Mouse (Mus musculus) myocyte (in vitro differentiated cells): ENCODE measurements around the gene Syt7. TPM values are rescaled to one million over a fixed set of nuclear protein-coding genes. Genes with fewer than 3 reads are reported as not detected.

Experiments
- H3K27me3 ChIP-seq: one replicate; pipeline ENCODE4 v1.6.1; 2011; ENCODE audit not compliant: control insufficient read depth, insufficient read depth, insufficient read length
- H3K36me3 ChIP-seq: one replicate; pipeline ENCODE4 v1.6.1; 2011; ENCODE audit not compliant: control insufficient read depth, insufficient read depth
- H3K4me2 ChIP-seq: one replicate; pipeline ENCODE4 v1.6.1; 2011; ENCODE audit warnings: low read depth, control low read depth
- H3K4me3 ChIP-seq: one replicate; pipeline ENCODE4 v1.5.1; 2011; ENCODE audit warnings: mild to moderate bottlenecking, control low read depth, moderate library complexity
- H3K79me2 ChIP-seq: one replicate; pipeline ENCODE4 v1.6.1; 2011; ENCODE audit not compliant: control insufficient read depth, insufficient read depth
- H3ac ChIP-seq: one replicate; pipeline ENCODE4 v1.6.1; 2011; ENCODE audit not compliant: control insufficient read depth, insufficient read length
- CEBPB ChIP-seq: IDR thresholded peaks from 2 replicates; pipeline ENCODE4 v1.6.1; 2011; ENCODE audit warnings: mild to moderate bottlenecking, moderate library complexity; ENCODE audit not compliant: poor library complexity, insufficient read depth, severe bottlenecking
- E2F4 ChIP-seq: IDR thresholded peaks from one replicate; pipeline ENCODE4 v1.6.1; 2011; ENCODE audit warnings: mild to moderate bottlenecking, control low read depth, moderate library complexity; ENCODE audit not compliant: insufficient read depth
- MAX ChIP-seq: IDR thresholded peaks from one replicate; pipeline ENCODE4 v1.6.1; 2011; ENCODE audit warnings: low read depth, mild to moderate bottlenecking, control low read depth
- MYOD1 ChIP-seq, 3 experiments: IDR thresholded peaks; one replicate each; pipeline ENCODE4 v1.6.1; 2011; ENCODE audit warnings: control low read depth in 2 of 3, low read depth in 2 of 3, mild to moderate bottlenecking in 2 of 3, moderate library complexity in 1 of 3; ENCODE audit not compliant: insufficient read length in 2 of 3, control insufficient read depth in 1 of 3
- MYOG ChIP-seq, 3 experiments: IDR thresholded peaks; one replicate each; pipeline ENCODE4 v1.6.1; 2011; ENCODE audit warnings: control low read depth in 2 of 3, low read depth in 2 of 3, mild to moderate bottlenecking in 2 of 3; ENCODE audit not compliant: insufficient read length in 2 of 3, control insufficient read depth in 1 of 3, insufficient read depth in 1 of 3
- POLR2A ChIP-seq: IDR thresholded peaks from one replicate; pipeline ENCODE4 v1.6.1; 2011; ENCODE audit warnings: low read depth, mild to moderate bottlenecking, control low read depth, moderate library complexity; ENCODE audit not compliant: insufficient read length
- POLR2AphosphoS2 ChIP-seq: IDR thresholded peaks from one replicate; pipeline ENCODE4 v1.6.1; 2011; ENCODE audit warnings: low read depth, control low read depth; ENCODE audit not compliant: insufficient read length
- REST ChIP-seq: IDR thresholded peaks from one replicate; pipeline ENCODE4 v1.6.1; 2011; ENCODE audit warnings: mild to moderate bottlenecking, control low read depth, moderate library complexity; ENCODE audit not compliant: insufficient read depth, insufficient read length
- SRF ChIP-seq: IDR thresholded peaks from one replicate; pipeline ENCODE4 v1.6.1; 2011; ENCODE audit warnings: low read depth; ENCODE audit not compliant: control insufficient read depth, insufficient read length
- TCF12 ChIP-seq: IDR thresholded peaks from one replicate; pipeline ENCODE4 v1.6.1; 2011; ENCODE audit warnings: mild to moderate bottlenecking, control low read depth; ENCODE audit not compliant: poor library complexity, insufficient read depth, severe bottlenecking
- TCF3 ChIP-seq: IDR thresholded peaks from one replicate; pipeline ENCODE4 v1.6.1; 2011; ENCODE audit warnings: low read depth, control low read depth; ENCODE audit not compliant: insufficient read length
- USF1 ChIP-seq: IDR thresholded peaks from one replicate; pipeline ENCODE4 v1.6.1; 2011; ENCODE audit warnings: low read depth, mild to moderate bottlenecking, control low read depth, moderate library complexity
- polyA plus RNA-seq: library from polyadenylated mRNA; unstranded; fragments of >200 nt; fragmentation: generic; extraction: Trizol; gene quantifications from one replicate; pipeline ENCODE4 v1.2.1, GENCODE M21; 2012; ENCODE audit warnings: missing spikeins

Syt7 gene
- polyA plus RNA-seq, 1 experiment, result 0.42 TPM

- Histone ChIP-seq H3K27me3 (peaks cover 4% of the 10 kb centered on the region), H3K36me3 (no peaks in the 10 kb centered on the region), H3K4me2 (no peak overlapping the region), H3K4me3 (no peak overlapping the region), H3ac (no peak overlapping the region), H3K79me2 (no peaks in the 10 kb centered on the region)
- TF ChIP-seq E2F4, result no peak
- TF ChIP-seq POLR2A, result no peak
- no peak for TF ChIP-seq MYOG (IDR thresholded peaks at IDR 0.05; ENCODE audit: control insufficient read depth in 1 of 3, insufficient read depth in 1 of 3, insufficient read length in 2 of 3, low read depth in 2 of 3)
- no peak for TF ChIP-seq TCF3
- TF ChIP-seq TCF12, result no peak
- TF ChIP-seq MYOD1 (IDR thresholded peaks at IDR 0.05; ENCODE audit: control insufficient read depth in 1 of 3, insufficient read length in 2 of 3, low read depth in 2 of 3), result no peak
- no peak for TF ChIP-seq SRF
- TF ChIP-seq POLR2AphosphoS2, result no peak
- TF ChIP-seq MAX, result no peak
- no peak for TF ChIP-seq USF1
- no peak for TF ChIP-seq CEBPB
- TF ChIP-seq REST, result no peak
Measured at GRCm38 (mm10) chr19:10404911-10405310, 16.0 kb downstream of the Syt7 start.

GRCm38 (mm10) chr19:10413701-10414242 lies 24.9 kb downstream of the Syt7 start:
- no peak for TF ChIP-seq MAX
- no peak for TF ChIP-seq SRF
- TF ChIP-seq REST, result no peak
- no peak for TF ChIP-seq CEBPB
- TF ChIP-seq USF1, result no peak
- TF ChIP-seq MYOD1 (IDR thresholded peaks at IDR 0.05; ENCODE audit: control insufficient read depth in 1 of 3, insufficient read length in 2 of 3, low read depth in 2 of 3), result no peak
- no peak for TF ChIP-seq POLR2A
- TF ChIP-seq TCF12, result no peak
- TF ChIP-seq MYOG (IDR thresholded peaks at IDR 0.05; ENCODE audit: control insufficient read depth in 1 of 3, insufficient read depth in 1 of 3, insufficient read length in 2 of 3, low read depth in 2 of 3), result no peak
- no peak for TF ChIP-seq POLR2AphosphoS2
- TF ChIP-seq TCF3, result no peak
- no peak for TF ChIP-seq E2F4
- no peak overlapping the region for H3ac ChIP-seq
- H3K36me3 ChIP-seq, result no peaks in the 10 kb centered on the region
- H3K4me3 ChIP-seq, result no peak overlapping the region
- H3K27me3 ChIP-seq, result peaks cover 9% of the 10 kb centered on the region
- H3K79me2 ChIP-seq, result no peaks in the 10 kb centered on the region
- no peak overlapping the region for H3K4me2 ChIP-seq

DNA sequence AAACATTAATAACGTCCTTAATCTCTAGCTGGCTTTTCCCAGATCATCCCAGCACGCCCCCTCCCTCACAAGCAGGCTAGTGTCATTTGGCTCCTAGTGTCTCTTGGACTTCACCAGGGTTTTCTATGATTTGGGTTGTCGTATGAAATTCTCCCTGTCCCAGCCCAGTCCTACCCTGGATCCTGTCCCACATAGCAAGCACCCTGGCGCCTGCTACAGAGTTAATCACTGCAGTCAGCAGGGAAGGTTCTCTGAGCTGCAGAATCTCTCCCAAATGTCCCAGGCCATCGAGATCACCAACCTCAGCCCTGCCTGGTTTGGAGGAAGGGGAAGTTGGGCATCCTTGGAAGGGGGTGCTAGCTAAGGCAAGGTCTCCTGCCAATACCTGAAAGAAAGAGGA lies 26.6 kb downstream of the Syt7 start:
- Histone ChIP-seq H3K36me3 (no peaks in the 10 kb centered on the region), H3K79me2 (no peaks in the 10 kb centered on the region), H3K4me3 (no peak overlapping the region), H3K27me3 (peaks cover 7% of the 10 kb centered on the region), H3K4me2 (no peak overlapping the region), H3ac (no peak overlapping the region)
- TF ChIP-seq CEBPB (no peak), REST (no peak), E2F4 (no peak), POLR2AphosphoS2 (no peak), SRF (no peak)

- Histone ChIP-seq H3ac (no peak overlapping the region), H3K4me2 (peak overlapping the region; percentile 38), H3K79me2 (no peaks in the 10 kb centered on the region), H3K36me3 (no peaks in the 10 kb centered on the region), H3K27me3 (peaks cover 8% of the 10 kb centered on the region), H3K4me3 (no peak overlapping the region)
- TF ChIP-seq TCF12 (no peak), MAX (no peak), TCF3 (no peak), MYOG (IDR thresholded peaks at IDR 0.05; ENCODE audit: control insufficient read depth in 1 of 3, insufficient read depth in 1 of 3, insufficient read length in 2 of 3, low read depth in 2 of 3) (no peak), USF1 (no peak), MYOD1 (IDR thresholded peaks at IDR 0.05; ENCODE audit: control insufficient read depth in 1 of 3, insufficient read length in 2 of 3, low read depth in 2 of 3) (no peak), POLR2AphosphoS2 (no peak), SRF (no peak), E2F4 (no peak), CEBPB (no peak), POLR2A (no peak), REST (no peak)
Measured at GRCm38 (mm10) chr19:10416889-10417288, 28.0 kb downstream of the Syt7 start.

DNA sequence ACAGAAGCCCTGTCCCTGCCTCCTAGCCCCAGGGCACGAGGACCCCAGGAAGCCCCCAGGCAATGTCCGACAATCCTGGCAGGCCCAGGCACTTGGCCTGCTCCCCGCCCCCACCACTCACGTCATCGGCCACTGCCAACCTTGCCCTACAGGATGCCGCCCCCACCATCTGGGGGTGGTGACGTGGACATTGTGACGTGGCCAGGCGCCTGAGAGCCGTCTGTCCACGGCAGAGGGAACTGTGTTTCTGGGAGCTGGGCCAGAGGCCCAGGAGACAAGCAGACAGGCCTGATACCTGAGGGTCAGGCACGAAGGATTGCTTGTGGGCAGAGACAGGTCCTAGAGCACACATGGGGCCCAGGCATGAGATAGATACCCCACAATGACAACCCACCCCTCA lies 28.5 kb downstream of the Syt7 start:
- Histone ChIP-seq H3K36me3 (no peaks in the 10 kb centered on the region), H3K27me3 (peaks cover 14% of the 10 kb centered on the region), H3ac (no peak overlapping the region), H3K79me2 (no peaks in the 10 kb centered on the region), H3K4me3 (no peak overlapping the region), H3K4me2 (peak overlapping the region; percentile 38)
- TF ChIP-seq MYOG (IDR thresholded peaks at IDR 0.05; ENCODE audit: control insufficient read depth in 1 of 3, insufficient read depth in 1 of 3, insufficient read length in 2 of 3, low read depth in 2 of 3) (no peak), TCF12 (no peak), CEBPB (no peak), E2F4 (no peak), TCF3 (no peak), USF1 (no peak)
